Mouse (Mus musculus) kidney, adult 2 months (tissue): ENCODE measurements at regions not wholly inside any gene's neighbourhood (a gene's known extent, or its start where the extent isn't known, plus 50 kb on each side); places are given as distances from the start of the nearest gene placed in this dataset.

Experiments
- DNase-seq: peaks from one replicate; pipeline ENCODE4 v3.0.0; 2021
- H3K27ac ChIP-seq: fragments of 200-500 bp; 2 replicates; pipeline ENCODE4 v1.5.1; 2012; ENCODE audit warnings: low read depth, low read length, control low read depth, inconsistent platforms; ENCODE audit not compliant: insufficient read depth
- H3K27me3 ChIP-seq: fragments of 200-500 bp; replicated peaks from 2 replicates; pipeline ENCODE4 v1.6.1; 2012; ENCODE audit warnings: mild to moderate bottlenecking, moderate library complexity, low read length, inconsistent platforms; ENCODE audit not compliant: control insufficient read depth, insufficient read depth
- H3K36me3 ChIP-seq: fragments of 200-500 bp; 2 replicates; pipeline ENCODE4 v1.6.1; 2012; ENCODE audit warnings: mild to moderate bottlenecking, moderate library complexity, low read length, inconsistent platforms; ENCODE audit not compliant: control insufficient read depth, insufficient read depth
- H3K4me1 ChIP-seq: fragments of 200-500 bp; 2 replicates; pipeline ENCODE4 v1.6.1; 2011; ENCODE audit warnings: low read length; ENCODE audit not compliant: control insufficient read depth, insufficient read depth
- H3K4me3 ChIP-seq: fragments of 200-500 bp; 2 replicates; pipeline ENCODE4 v1.5.1; 2011; ENCODE audit warnings: mild to moderate bottlenecking, low read depth, low read length, control low read depth; ENCODE audit not compliant: insufficient read depth
- CTCF ChIP-seq: fragments of 200-500 bp; conservative IDR thresholded peaks from 2 replicates; pipeline ENCODE4 v1.5.1; 2011; ENCODE audit warnings: low read depth, mild to moderate bottlenecking, control low read depth, low read length, moderate library complexity, mixed read lengths; ENCODE audit not compliant: insufficient read depth, insufficient read length
- POLR2A ChIP-seq: fragments of 200-500 bp; IDR thresholded peaks from one replicate; pipeline ENCODE4 v1.6.1; 2011; ENCODE audit warnings: low read depth, low read length, control low read depth
- WGBS: fragments of 180-500 bp; shearing (Covaris S2); methylation state at CpG from one replicate; pipeline ENCODE4 v1.1.7; 2018; 5-methylcytosine and 5-hydroxymethylcytosine counted together

- 79% methylated on average over 3 of the region's 3 CpGs for WGBS
- H3K36me3 ChIP-seq = no peaks in the 10 kb centered on the region
- H3K4me1 ChIP-seq = no peaks in the 10 kb centered on the region
- TF ChIP-seq CTCF = no peak
- no peak for TF ChIP-seq POLR2A
- H3K27me3 ChIP-seq = no peaks in the 10 kb centered on the region
- no peak overlapping the region for H3K27ac ChIP-seq
- no peak for DNase-seq
- H3K4me3 ChIP-seq = no peak overlapping the region
Observed at GRCm38 (mm10) chr5:52920251-52920650, 86.4 kb downstream of the Anapc4 start.

- Histone ChIP-seq H3K36me3 (no peaks in the 10 kb centered on the region), H3K4me3 (no peak overlapping the region), H3K27me3 (no peaks in the 10 kb centered on the region), H3K27ac (no peak overlapping the region), H3K4me1 (no peaks in the 10 kb centered on the region)
- 67% methylated on average over 7 of the region's 7 CpGs for WGBS
- DNase-seq = no peak
- no peak for TF ChIP-seq POLR2A
- TF ChIP-seq CTCF = no peak
Observed at GRCm38 (mm10) chr5:52920722-52921264, 87.0 kb downstream of the Anapc4 start.

GRCm38 (mm10) chr5:52925006-52925405 is 91.2 kb downstream of the Anapc4 start:
- Histone ChIP-seq H3K4me1 (no peaks in the 10 kb centered on the region), H3K4me3 (no peak overlapping the region), H3K27ac (no peak overlapping the region), H3K27me3 (no peaks in the 10 kb centered on the region), H3K36me3 (no peaks in the 10 kb centered on the region)
- TF ChIP-seq CTCF (no peak), POLR2A (no peak)
- DNase-seq = no peak
- WGBS = 69% methylated on average over 6 of the region's 6 CpGs

GRCm38 (mm10) chr5:52929690-52930089 is 95.9 kb downstream of the Anapc4 start:
- H3K27me3 ChIP-seq = no peaks in the 10 kb centered on the region
- WGBS = 59% methylated on average over 8 of the region's 8 CpGs
- no peak overlapping the region for H3K4me3 ChIP-seq
- TF ChIP-seq POLR2A (no peak), CTCF (no peak)
- H3K36me3 ChIP-seq = no peaks in the 10 kb centered on the region
- no peak overlapping the region for H3K27ac ChIP-seq
- no peak for DNase-seq
- H3K4me1 ChIP-seq = no peaks in the 10 kb centered on the region

- H3K27ac ChIP-seq = no peak overlapping the region
Observed at GRCm38 (mm10) chr5:52933291-52933690, 99.5 kb downstream of the Anapc4 start.

GRCm38 (mm10) chr5:52937626-52938025 is 100.3 kb upstream of the Slc34a2 start:
- H3K4me3 ChIP-seq = no peak overlapping the region
- TF ChIP-seq POLR2A (no peak), CTCF (no peak)
- H3K27ac ChIP-seq = no peak overlapping the region
- DNase-seq = no peak
- H3K36me3 ChIP-seq = no peaks in the 10 kb centered on the region
- H3K4me1 ChIP-seq = no peaks in the 10 kb centered on the region
- no peaks in the 10 kb centered on the region for H3K27me3 ChIP-seq
- WGBS = 76% methylated on average over 1 of the region's 1 CpGs

More at GRCm38 (mm10) chr5:52933291-52933690, 99.5 kb downstream of the Anapc4 start:
- no peak overlapping the region for H3K4me3 ChIP-seq
- H3K36me3 ChIP-seq = no peaks in the 10 kb centered on the region
- 89% methylated on average over 6 of the region's 6 CpGs for WGBS
- no peaks in the 10 kb centered on the region for H3K4me1 ChIP-seq
- DNase-seq = no peak
- TF ChIP-seq POLR2A (no peak), CTCF (no peak)
- H3K27me3 ChIP-seq = no peaks in the 10 kb centered on the region

- TF ChIP-seq CTCF (no peak), POLR2A (no peak)
Observed at GRCm38 (mm10) chr5:52939994-52940393, 97.9 kb upstream of the Slc34a2 start.

More at GRCm38 (mm10) chr5:52939994-52940393, 97.9 kb upstream of the Slc34a2 start:
- no peak overlapping the region for H3K27ac ChIP-seq
- no peaks in the 10 kb centered on the region for H3K36me3 ChIP-seq
- DNase-seq = no peak
- H3K27me3 ChIP-seq = no peaks in the 10 kb centered on the region
- no peaks in the 10 kb centered on the region for H3K4me1 ChIP-seq
- 92% methylated on average over 6 of the region's 6 CpGs for WGBS
- no peak overlapping the region for H3K4me3 ChIP-seq
